Mouse (Mus musculus) hindbrain, embryonic 10.5 days (tissue): Measurements from ENCODE around the gene Agrn. TPM values are rescaled to one million over a fixed set of nuclear protein-coding genes. Genes with fewer than 3 reads are reported as not detected.
A peak's percentile ranks its signal among the peaks of the same experiment; 100 is the strongest.

Source experiments
- DNase-seq: peaks from one replicate; pipeline ENCODE4 v3.0.0-alpha.2; 2017; ENCODE audit warnings: low spot score
- H3K27ac ChIP-seq: fragments of 300-500 bp; sonication (generic); 2 replicates; pipeline ENCODE4 v1.5.1; 2016; ENCODE audit warnings: mild to moderate bottlenecking, moderate library complexity
- H3K27me3 ChIP-seq: fragments of 300-500 bp; sonication (generic); 2 replicates; pipeline ENCODE4 v1.6.1; 2016; ENCODE audit warnings: mild to moderate bottlenecking; ENCODE audit not compliant: poor library complexity, insufficient read depth, severe bottlenecking
- H3K36me3 ChIP-seq: fragments of 300-500 bp; sonication (generic); 2 replicates; pipeline ENCODE4 v1.6.1; 2016; ENCODE audit warnings: mild to moderate bottlenecking, moderate library complexity
- H3K4me1 ChIP-seq: fragments of 300-500 bp; sonication (generic); replicated peaks from 2 replicates; pipeline ENCODE4 v1.6.1; 2016; ENCODE audit warnings: mild to moderate bottlenecking
- H3K4me3 ChIP-seq: fragments of 300-500 bp; sonication (generic); 2 replicates; pipeline ENCODE4 v1.5.1; 2016; ENCODE audit warnings: mild to moderate bottlenecking, moderate library complexity
- H3K9me3 ChIP-seq: fragments of 300-500 bp; sonication (generic); 2 replicates; pipeline ENCODE4 v1.6.1; 2016; ENCODE audit warnings: mild to moderate bottlenecking, moderate library complexity
- WGBS: fragments of 180-500 bp; shearing (Covaris S2); methylation state at CpG from one replicate; pipeline ENCODE4 v1.1.7; 2016; 5-methylcytosine and 5-hydroxymethylcytosine counted together
- polyA plus RNA-seq: library from polyadenylated mRNA; unstranded; fragments of >200 nt; fragmentation: Nextera tagmentation; extraction: Ambion mirVana; gene quantifications from 2 replicates; pipeline ENCODE4 v1.2.1, GENCODE M21; 2016

Agrn gene
- polyA plus RNA-seq, 1 experiment from 2014 or later: 85.8 TPM

DNA sequence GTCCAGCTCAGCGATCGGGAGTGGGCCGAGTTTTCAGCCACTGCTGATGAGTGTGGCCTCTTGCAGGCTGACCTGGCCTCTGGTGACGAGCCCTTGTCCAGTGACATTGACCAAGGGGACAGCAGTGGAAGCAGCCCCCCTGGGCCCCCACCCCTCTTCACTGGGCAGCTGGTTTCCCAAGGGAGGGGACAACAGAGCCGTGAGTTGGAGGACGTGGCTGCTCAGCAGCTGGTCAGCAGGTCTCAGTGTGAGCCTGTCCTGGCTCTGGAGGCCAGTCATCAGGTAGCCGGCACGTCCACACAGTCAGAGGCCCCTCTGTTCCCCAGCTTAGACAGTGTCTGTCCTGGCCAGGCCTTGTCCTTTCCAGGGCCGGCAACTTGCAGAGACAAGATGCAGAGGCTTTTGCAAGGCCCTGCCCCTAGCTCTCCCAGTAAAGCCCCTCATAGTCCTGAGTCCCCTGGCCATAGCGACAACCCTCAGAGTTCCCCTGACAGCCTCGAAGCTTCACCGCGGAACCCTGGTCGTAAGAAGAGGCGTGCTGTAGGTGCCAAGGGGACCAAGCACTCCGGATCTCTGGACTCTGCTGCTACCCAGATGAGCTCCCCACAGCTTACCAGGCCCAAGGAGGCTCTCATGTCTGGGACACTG, 19.9 kb upstream of the Agrn start:
- DNase-seq: no peak
- Histone ChIP-seq H3K4me1 (0 out of 2 replicates have a peak, but pooled peaks cover 5% of the 10 kb centered on the region), H3K9me3 (no peaks in the 10 kb centered on the region), H3K27me3 (no peaks in the 10 kb centered on the region), H3K27ac (0 out of 2 replicates have a peak overlapping the region, but pooled peaks have one; percentile 23), H3K36me3 (peaks cover 16% of the 10 kb centered on the region; the same call in 1 of the 2 replicates), H3K4me3 (no peak overlapping the region)
- WGBS: 82% methylated on average over 16 of the region's 16 CpGs

DNA sequence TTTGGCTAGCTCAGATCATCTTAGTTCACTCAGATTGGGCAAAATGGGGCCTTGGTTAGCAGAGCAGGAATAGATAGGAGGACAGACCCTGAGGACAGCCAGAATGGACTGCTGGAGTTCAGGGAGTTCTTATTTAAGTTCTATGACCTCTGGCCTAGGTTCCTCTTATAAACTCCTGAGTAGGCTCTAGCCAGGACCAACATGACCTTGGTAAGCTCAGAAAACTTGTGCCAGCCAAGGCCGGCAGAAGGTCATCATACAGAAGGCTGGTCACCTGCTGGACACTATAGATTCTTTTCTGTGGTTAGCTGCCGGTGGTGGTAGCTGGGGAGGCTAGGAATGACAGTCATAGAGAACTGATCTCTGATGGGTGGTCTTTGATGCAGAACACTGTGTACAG, 18.9 kb upstream of the Agrn start:
- 0 out of 2 replicates have a peak, but pooled peaks cover 5% of the 10 kb centered on the region for H3K4me1 ChIP-seq
- no peak overlapping the region for H3K27ac ChIP-seq
- no peaks in the 10 kb centered on the region for H3K27me3 ChIP-seq
- WGBS: 90% methylated on average over 2 of the region's 2 CpGs
- DNase-seq: no peak
- peaks cover 10% of the 10 kb centered on the region; the same call in 1 of the 2 replicates for H3K36me3 ChIP-seq
- no peaks in the 10 kb centered on the region for H3K9me3 ChIP-seq
- no peak overlapping the region for H3K4me3 ChIP-seq

DNA sequence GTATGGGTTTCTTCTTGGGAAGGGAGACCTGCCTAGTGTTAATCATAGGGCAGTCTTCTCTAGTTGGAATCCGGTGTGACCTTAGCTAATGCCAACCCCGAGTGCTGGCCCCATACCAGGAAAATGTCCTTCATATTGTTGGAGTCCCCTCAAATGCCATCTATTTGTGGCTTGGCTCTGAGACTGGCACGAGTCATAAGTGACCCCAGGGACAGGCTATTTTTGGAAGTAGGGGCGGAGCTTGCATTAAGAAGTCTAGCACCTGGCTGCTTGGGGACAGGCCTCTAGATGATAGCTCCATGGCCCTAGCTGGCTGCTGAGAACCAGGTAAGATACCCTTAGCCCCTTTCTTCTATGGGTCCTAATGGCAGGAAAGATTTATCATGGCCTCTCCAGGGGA, 18.4 kb upstream of the Agrn start, which contains the start of gene Perm1:
Gene Perm1, plus strand, starts transcription at position 220 of the 400 bp plus-strand sequence.
- no peaks in the 10 kb centered on the region for H3K9me3 ChIP-seq
- 84% methylated on average over 4 of the region's 4 CpGs for WGBS
- DNase-seq: no peak

DNA sequence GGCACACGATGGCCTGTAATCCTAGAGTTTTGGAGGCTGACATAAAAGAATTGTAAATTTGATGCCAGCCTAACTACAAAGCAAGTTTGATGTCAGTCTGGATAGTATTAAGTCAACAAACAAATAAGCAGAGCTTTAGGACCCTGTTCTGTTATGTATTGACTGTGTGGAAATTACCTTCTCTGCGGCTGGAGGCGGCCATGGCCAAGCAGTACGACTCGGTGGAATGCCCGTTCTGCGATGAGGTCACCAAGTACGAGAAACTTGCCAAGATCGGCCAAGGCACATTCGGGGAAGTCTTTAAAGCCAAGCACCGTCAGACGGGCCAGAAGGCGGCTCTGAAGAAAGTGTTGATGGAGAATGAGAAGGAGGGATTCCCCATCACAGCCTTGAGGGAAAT, 15.8 kb upstream of the Agrn start:
- Histone ChIP-seq H3K9me3 (no peaks in the 10 kb centered on the region), H3K27ac (no peak overlapping the region), H3K36me3 (peaks cover 18% of the 10 kb centered on the region), H3K4me3 (no peak overlapping the region), H3K4me1 (0 out of 2 replicates have a peak, but pooled peaks cover 5% of the 10 kb centered on the region), H3K27me3 (no peaks in the 10 kb centered on the region)
- no peak for DNase-seq
- 90% methylated on average over 13 of the region's 13 CpGs for WGBS

More for the DNA sequence above, 18.4 kb upstream of the Agrn start, which contains the start of gene Perm1:
- Histone ChIP-seq H3K4me1 (0 out of 2 replicates have a peak, but pooled peaks cover 5% of the 10 kb centered on the region), H3K27ac (no peak within 1 kb of the TSS), H3K27me3 (no peaks in the 10 kb centered on the region), H3K4me3 (no peak within 1 kb of the TSS), H3K36me3 (peaks cover 10% of the 10 kb centered on the region; the same call in 1 of the 2 replicates)

DNA sequence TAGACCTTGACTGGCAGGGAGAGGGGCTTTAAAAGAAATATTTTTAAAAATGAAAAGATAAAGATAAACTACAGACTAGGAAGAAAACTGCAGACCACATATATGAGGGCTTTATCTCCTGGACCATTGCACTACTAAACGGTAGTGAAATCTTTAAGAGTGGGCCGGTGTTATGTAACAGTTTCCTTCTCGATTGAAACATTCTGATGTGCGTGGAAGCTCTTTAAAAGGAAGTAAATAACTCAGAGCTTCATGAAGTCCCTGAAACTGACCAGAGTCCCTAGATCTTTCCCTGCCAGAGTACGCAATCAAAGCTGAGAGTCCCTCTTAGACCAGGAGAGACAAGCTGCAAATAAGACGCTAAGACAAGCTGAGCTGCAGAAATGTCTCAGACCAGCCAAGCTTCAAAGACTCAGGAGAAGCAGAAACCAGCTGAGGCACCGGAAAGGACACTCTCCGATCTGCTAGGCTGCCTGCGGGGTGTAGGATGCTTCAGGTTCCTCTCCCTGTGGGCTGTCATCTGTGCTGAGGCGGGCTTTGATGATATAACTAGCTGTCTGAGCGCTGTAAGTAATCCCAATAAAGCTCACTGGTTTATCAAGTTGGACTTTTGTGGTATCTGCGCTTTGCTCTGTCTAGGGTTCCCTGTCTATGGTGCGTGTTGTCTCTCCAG, 12.8 kb upstream of the Agrn start:
- H3K9me3 ChIP-seq: no peaks in the 10 kb centered on the region
- no peak overlapping the region for H3K27ac ChIP-seq
- peaks cover 39% of the 10 kb centered on the region for H3K36me3 ChIP-seq
- DNase-seq: no peak
- WGBS: 76% methylated on average over 13 of the region's 13 CpGs
- no peak overlapping the region for H3K4me3 ChIP-seq
- H3K27me3 ChIP-seq: peaks cover 2% of the 10 kb centered on the region; the same call in 1 of the 2 replicates
- peaks cover 9% of the 10 kb centered on the region for H3K4me1 ChIP-seq

DNA sequence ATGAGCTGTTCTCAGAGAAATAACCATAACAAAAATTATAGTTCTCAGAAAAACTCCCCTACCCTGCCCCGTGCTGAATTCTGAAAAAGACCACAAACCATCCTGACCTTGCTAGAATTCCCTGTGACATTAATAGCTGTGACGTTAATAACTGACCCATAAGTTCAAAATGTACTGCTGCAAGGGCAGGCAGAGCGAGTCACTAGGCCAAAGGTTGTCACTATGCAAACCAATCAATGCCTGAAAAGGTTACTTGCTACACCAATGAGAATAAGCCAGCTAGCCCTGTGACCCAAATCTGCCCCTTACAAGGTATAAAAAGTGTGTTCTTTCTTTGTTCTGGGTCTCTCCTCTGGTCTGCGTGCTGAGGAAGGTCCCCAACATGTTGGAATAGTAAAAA, 11.6 kb upstream of the Agrn start:
- Histone ChIP-seq H3K4me3 (no peak overlapping the region), H3K36me3 (peaks cover 37% of the 10 kb centered on the region), H3K4me1 (peaks cover 21% of the 10 kb centered on the region), H3K27me3 (peaks cover 13% of the 10 kb centered on the region), H3K27ac (no peak overlapping the region), H3K9me3 (no peaks in the 10 kb centered on the region)
- 92% methylated on average over 4 of the region's 4 CpGs for WGBS
- no peak for DNase-seq

DNA sequence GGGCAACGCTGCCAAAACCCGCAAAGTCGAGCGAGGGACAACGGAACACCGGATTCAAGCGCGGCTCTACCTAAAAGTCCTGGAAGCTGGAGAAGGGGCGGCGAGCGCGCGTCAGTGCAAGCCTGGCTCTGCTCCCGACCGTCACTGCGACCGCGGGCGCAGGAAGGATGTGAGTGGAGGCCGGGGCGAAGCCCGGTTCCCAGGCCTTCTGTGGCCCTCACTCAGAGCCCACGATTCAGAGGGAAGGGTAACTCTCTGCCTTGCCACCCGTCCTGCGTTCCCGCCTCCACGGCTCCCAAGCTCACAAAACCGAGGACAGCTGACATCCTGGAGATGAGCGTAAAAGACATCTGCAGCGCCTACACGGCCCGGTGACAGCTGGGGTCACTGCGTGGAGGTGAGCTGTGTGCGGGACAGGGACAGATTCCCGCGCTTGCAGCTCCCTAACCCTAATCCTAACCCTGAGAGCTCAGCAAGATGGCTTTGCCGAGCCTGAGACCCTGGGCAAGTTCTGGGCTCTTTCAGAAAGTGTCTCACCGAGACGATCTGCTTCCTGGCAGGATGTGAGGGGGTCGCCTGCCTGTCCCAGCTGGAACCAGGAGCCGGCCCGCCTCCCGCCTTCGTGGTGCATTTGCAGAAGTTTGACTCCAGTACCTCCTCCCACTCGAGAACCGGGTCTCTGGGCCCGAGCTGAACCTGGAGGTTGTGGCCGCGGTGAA, 6.3 kb upstream of the Agrn start:
- DNase-seq: peak; percentile 52
- Histone ChIP-seq H3K27ac (peak overlapping the region; percentile 92), H3K36me3 (peaks cover 26% of the 10 kb centered on the region), H3K4me1 (peaks cover 46% of the 10 kb centered on the region), H3K9me3 (no peaks in the 10 kb centered on the region), H3K4me3 (peak overlapping the region; percentile 77), H3K27me3 (peaks cover 20% of the 10 kb centered on the region)
- under 1% methylated on average over 49 of the region's 49 CpGs for WGBS

DNA sequence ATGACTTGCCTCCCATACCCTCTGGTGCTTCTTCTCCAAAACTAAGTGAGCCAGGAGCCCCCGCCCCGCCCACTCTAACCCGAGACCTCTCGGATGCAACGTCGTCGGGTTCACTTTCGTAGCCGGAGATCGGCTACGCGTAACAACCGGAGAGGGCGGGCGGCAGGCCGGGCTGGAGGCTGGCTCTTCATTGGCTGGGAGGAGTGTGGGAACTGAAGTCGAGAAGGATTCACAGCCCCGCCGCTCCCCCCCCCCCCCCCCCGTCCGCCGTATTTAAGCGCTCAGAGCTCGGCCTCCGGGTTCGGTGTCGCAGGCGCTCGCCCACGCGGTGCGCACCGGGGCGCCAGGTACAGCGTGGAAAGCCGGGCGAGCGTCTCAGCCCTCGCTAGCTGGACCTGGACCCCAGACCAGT, 5.7 kb upstream of the Agrn start, which contains the start of gene AW011738:
Gene AW011738, plus strand, starts transcription at position 304 of the 412 bp plus-strand sequence.
- peaks cover 20% of the 10 kb centered on the region for H3K36me3 ChIP-seq
- peak; percentile 88 for DNase-seq
- H3K9me3 ChIP-seq: no peaks in the 10 kb centered on the region
- H3K27ac ChIP-seq: peak within 1 kb of the TSS; percentile 92
- H3K27me3 ChIP-seq: peaks cover 20% of the 10 kb centered on the region
- under 1% methylated on average over 36 of the region's 39 CpGs for WGBS
- peak within 1 kb of the TSS; percentile 77 for H3K4me3 ChIP-seq
- H3K4me1 ChIP-seq: peaks cover 49% of the 10 kb centered on the region

DNA sequence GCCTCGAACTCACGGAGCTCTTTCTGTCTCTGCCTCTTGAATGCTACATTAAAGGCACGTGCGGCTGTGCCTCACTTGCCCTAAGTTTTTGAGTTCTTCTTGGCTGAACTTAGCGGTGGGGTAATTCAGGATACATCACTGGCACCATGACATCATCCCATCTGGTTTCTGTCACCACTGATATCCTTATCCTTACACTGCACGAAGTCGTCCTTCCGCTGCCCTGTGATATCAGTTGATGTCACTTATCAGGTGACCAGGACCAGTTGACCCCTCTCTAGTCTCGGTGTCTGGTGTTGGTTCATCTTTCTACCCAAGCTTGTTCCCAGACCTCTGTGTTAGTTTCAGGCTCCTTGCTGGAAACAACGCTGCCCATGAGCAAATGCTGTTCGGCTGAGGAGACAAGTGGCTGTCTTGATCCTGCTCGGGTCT, 5.2 kb upstream of the Agrn start:
- 46% methylated on average over 12 of the region's 12 CpGs for WGBS

DNA sequence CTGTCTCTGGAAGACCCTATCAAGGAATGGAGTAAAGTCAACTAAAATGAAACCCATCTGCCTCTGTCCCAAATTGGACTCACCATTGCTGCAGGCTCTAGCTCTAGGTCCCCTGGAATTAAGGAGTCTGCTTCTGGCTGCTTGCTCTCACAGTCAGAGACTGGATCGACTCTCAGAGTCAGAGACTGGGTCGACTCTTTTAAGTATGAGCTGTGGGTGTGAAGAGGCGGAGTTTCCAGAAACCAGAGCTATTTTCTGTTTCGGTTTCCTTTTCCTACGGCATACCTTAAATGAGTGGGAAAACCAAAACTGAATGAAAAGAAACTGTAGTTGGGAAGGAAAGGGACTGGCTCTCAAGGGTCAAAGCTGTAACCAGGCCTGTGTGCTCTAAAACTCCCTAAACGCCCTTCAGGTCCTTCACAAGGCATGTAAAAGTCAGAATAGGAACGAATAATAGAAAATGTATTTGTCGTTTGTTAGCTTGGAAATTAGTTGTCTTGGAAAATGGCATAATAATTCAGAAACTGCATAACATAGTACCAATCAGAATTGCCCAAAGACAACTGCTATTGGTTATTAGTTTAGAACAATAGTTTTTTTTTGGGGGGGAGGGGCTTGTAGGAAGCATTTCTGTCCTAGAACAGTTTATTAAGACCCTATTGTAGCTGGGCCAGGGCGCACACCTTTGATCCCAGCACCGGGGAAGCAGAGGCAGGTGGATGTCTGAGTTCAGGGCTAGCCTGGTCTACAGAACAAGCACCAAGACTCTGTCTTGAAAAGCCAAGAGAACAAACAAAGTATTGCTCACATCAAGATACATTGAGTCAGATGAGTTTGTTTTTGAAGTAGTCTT, 3.6 kb upstream of the Agrn start, which contains the start of gene Isg15:
Gene Isg15, minus strand, starts transcription at position 196 of the 853 bp plus-strand sequence.
- no peak for DNase-seq
- Histone ChIP-seq H3K36me3 (peaks cover 2% of the 10 kb centered on the region), H3K27me3 (peaks cover 20% of the 10 kb centered on the region), H3K9me3 (no peaks in the 10 kb centered on the region), H3K4me1 (peaks cover 62% of the 10 kb centered on the region), H3K4me3 (no peak within 1 kb of the TSS), H3K27ac (no peak within 1 kb of the TSS)
- WGBS: 65% methylated on average over 10 of the region's 10 CpGs

More for the DNA sequence above, 5.2 kb upstream of the Agrn start:
- Histone ChIP-seq H3K4me1 (peaks cover 52% of the 10 kb centered on the region), H3K27me3 (peaks cover 20% of the 10 kb centered on the region), H3K9me3 (no peaks in the 10 kb centered on the region), H3K27ac (peak overlapping the region; percentile 92), H3K4me3 (peak overlapping the region; percentile 77), H3K36me3 (peaks cover 16% of the 10 kb centered on the region)
- no peak for DNase-seq

DNA sequence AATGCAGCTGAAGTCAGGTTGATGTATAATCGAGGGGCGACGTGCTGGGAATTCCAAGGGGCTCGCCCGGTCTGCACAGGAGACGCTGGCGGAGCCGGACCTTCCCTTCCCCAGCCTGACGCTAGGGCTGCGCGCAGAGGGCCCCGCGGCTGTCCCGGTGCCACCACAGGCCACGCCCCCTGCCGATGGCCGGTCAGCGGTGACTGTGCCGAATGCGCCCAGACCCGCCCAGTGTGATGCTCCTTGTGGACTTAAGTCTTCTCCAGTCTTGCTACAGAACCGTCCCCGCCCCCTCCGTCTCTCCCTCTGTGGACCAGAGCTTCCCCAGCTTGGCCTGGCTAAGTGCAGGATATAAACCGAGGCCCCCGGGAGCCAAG, 529 bp upstream of the Agrn start:
- Histone ChIP-seq H3K36me3 (peaks cover 26% of the 10 kb centered on the region), H3K4me3 (peak overlapping the region; percentile 95), H3K4me1 (peaks cover 63% of the 10 kb centered on the region), H3K27ac (peak overlapping the region; percentile 95), H3K27me3 (no peaks in the 10 kb centered on the region; the same call in 1 of the 2 replicates), H3K9me3 (no peaks in the 10 kb centered on the region)
- DNase-seq: peak; percentile 96
- 0% methylated on average over 26 of the region's 26 CpGs for WGBS
